Mouse (Mus musculus): ENCODE results near the gene Trabd.

DNA sequence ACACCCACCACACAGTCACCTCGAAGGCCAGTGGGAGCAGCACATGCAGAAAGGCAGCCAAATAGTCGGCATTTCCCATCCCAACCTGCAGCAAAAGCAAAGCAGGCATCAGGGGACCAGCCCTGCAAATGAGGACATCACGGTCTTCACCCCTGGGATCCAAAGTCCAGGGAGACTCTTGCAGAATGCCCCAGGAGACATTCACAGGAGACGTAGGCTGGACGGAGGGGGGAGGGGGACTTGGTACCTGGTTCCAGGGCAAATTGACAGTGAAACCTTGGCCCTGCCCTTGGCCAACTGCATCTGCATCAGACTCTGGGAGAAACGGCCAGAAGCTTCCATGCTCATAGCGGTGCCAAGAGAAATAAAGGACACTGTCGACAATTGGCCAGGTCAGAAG is 51.7 kb downstream of the Trabd start:
- TF ChIP-seq CTCF (IDR thresholded peaks at IDR 0.05; ENCODE audit: borderline replicate concordance, insufficient read depth, low read length), result no peak
- TF ChIP-seq POLR2A (IDR thresholded peaks at IDR 0.05; ENCODE audit: low read depth, low read length), result no peak
